Mouse (Mus musculus) liver, embryonic 14.5 days (tissue): ENCODE results near the gene Exph5.

Source experiments
- CTCF ChIP-seq: IDR thresholded peaks from 2 replicates; pipeline ENCODE4 v1.5.1; 2016; ENCODE audit warnings: antibody characterized with exemption, low read depth, control low read depth
- EP300 ChIP-seq: IDR thresholded peaks from 2 replicates; pipeline ENCODE4 v1.6.1; 2016; ENCODE audit warnings: antibody characterized with exemption, low read depth

DNA sequence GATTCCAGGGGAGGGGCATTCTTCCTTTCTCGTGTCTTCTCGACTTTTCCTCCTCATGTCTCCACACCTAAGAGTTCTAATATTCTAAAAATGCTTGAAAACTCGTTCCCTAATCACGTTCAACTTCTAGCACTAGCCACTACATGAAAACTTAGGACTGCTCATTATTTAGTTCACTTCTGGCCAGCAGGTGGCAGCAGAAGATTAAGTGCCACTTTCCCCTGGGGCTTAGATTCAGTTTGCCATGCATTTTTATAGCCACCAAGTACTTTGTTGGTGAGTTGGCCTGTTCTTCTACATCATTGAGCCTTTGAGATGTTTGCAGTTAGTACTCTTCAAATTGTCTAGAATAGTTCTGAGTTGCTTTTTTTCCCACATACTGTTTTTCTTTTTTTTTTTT, 47.1 kb upstream of the Exph5 start:
- TF ChIP-seq CTCF (peak; percentile 78), EP300 (no peak)
